Mouse (Mus musculus) CH12.LX (cell line): ENCODE results near the gene Sdr39u1.

Experiments used
- CTCF ChIP-seq, 2 experiments: IDR thresholded peaks in 1 of 2; conservative IDR thresholded peaks in 1 of 2; 2 replicates each; pipeline ENCODE4 v1.5.1; 2011 to 2012; ENCODE audit warnings: low read depth in 2 of 2, low read length in 2 of 2, improper control_type of control experiment in 1 of 2, inconsistent platforms in 1 of 2, mild to moderate bottlenecking in 1 of 2, moderate library complexity in 1 of 2
- GABPA ChIP-seq: IDR thresholded peaks from 2 replicates; pipeline ENCODE4 v1.6.1; 2012; ENCODE audit warnings: low read depth, low read length, improper control_type of control experiment, inconsistent platforms; ENCODE audit not compliant: insufficient replicate concordance
- HCFC1 ChIP-seq: IDR thresholded peaks from 2 replicates; pipeline ENCODE4 v1.6.1; 2012; ENCODE audit warnings: low read depth, mild to moderate bottlenecking, inconsistent platforms, low read length, improper control_type of control experiment
- JUN ChIP-seq: IDR thresholded peaks from 2 replicates; pipeline ENCODE4 v1.6.1; 2011; ENCODE audit warnings: low read depth, mild to moderate bottlenecking, low read length, improper control_type of control experiment, moderate library complexity; ENCODE audit not compliant: insufficient read depth
- MAFK ChIP-seq: IDR thresholded peaks from 2 replicates; pipeline ENCODE4 v1.6.1; 2011; ENCODE audit warnings: low read length, improper control_type of control experiment; ENCODE audit not compliant: insufficient replicate concordance
- MAX ChIP-seq: IDR thresholded peaks from 2 replicates; pipeline ENCODE4 v1.6.1; 2011; ENCODE audit warnings: low read length, improper control_type of control experiment
- MAZ ChIP-seq: IDR thresholded peaks from 2 replicates; pipeline ENCODE4 v1.6.1; 2012; ENCODE audit warnings: low read depth, mild to moderate bottlenecking, inconsistent platforms, low read length, improper control_type of control experiment, moderate library complexity
- POLR2A ChIP-seq: IDR thresholded peaks from 2 replicates; pipeline ENCODE4 v1.6.1; 2011; ENCODE audit warnings: low read depth, mild to moderate bottlenecking, improper control_type of control experiment, low read length
- POLR2AphosphoS2 ChIP-seq: IDR thresholded peaks from 2 replicates; pipeline ENCODE4 v1.6.1; 2011; ENCODE audit warnings: low read depth, low read length, improper control_type of control experiment
- SMC3 ChIP-seq: IDR thresholded peaks from 2 replicates; pipeline ENCODE4 v1.6.1; 2011; ENCODE audit warnings: low read depth, low read length, improper control_type of control experiment
- TBP ChIP-seq: conservative IDR thresholded peaks from 2 replicates; pipeline ENCODE4 v1.6.1; 2011; ENCODE audit warnings: low read depth, low read length, improper control_type of control experiment
- ZNF384 ChIP-seq: IDR thresholded peaks from 2 replicates; pipeline ENCODE4 v1.6.1; 2012; ENCODE audit warnings: low read depth, low read length, improper control_type of control experiment, inconsistent platforms

- TF ChIP-seq MAFK (no peak), TBP (no peak), GABPA (no peak), POLR2AphosphoS2 (no peak), MAZ (no peak), CTCF (conservative IDR thresholded peaks at IDR 0.05 in 1 of 2, IDR thresholded peaks at IDR 0.05 in 1 of 2; ENCODE audit: low read depth in 2 of 2, low read length in 2 of 2) (no peak), JUN (no peak), SMC3 (no peak), POLR2A (no peak), HCFC1 (no peak), MAX (no peak), ZNF384 (no peak)
These were observed 42.5 kb downstream of the Sdr39u1 start for GRCm38 (mm10) chr14:55857588-55857987.
